Mouse (Mus musculus): Measurements from ENCODE around the gene Olfr178. TPM values are rescaled to one million over a fixed set of nuclear protein-coding genes. Genes with fewer than 3 reads are reported as not detected.

Gene Olfr178
- polyA plus RNA-seq, 1 experiment from 2014 or later = not detected

Other genes starting within 250 kb of the Olfr178 start
- 20.6 and 22.0 TPM in 2 replicates for gene Cpox, start 221.8 kb downstream of the Olfr178 start, polyA plus RNA-seq (2014; fragmentation: Nextera tagmentation; extraction: Ambion mirVana)
- not detected in 2 replicates for gene Gpr15, start 173.0 kb downstream of the Olfr178 start, polyA plus RNA-seq (2014; fragmentation: Nextera tagmentation; extraction: Ambion mirVana)
- gene Cldnd1, start 164.2 kb downstream of the Olfr178 start, polyA plus RNA-seq (2014; fragmentation: Nextera tagmentation; extraction: Ambion mirVana) = 115 and 116 TPM in 2 replicates
- gene Olfr172, start 128.9 kb downstream of the Olfr178 start, polyA plus RNA-seq (2014; fragmentation: Nextera tagmentation; extraction: Ambion mirVana) = not detected in 2 replicates
- not detected in 2 replicates for gene Olfr173, start 91.8 kb downstream of the Olfr178 start, polyA plus RNA-seq (2014; fragmentation: Nextera tagmentation; extraction: Ambion mirVana)
- gene Olfr175-ps1, start 65.3 kb downstream of the Olfr178 start, polyA plus RNA-seq (2014; fragmentation: Nextera tagmentation; extraction: Ambion mirVana) = not detected in 2 replicates
- gene Olfr177, start 17.3 kb downstream of the Olfr178 start, polyA plus RNA-seq (2014; fragmentation: Nextera tagmentation; extraction: Ambion mirVana) = not detected in 2 replicates
- gene Olfr181, start 36.7 kb upstream of the Olfr178 start, polyA plus RNA-seq (2014; fragmentation: Nextera tagmentation; extraction: Ambion mirVana) = not detected in 2 replicates
- gene Olfr180, start 37.3 kb upstream of the Olfr178 start, polyA plus RNA-seq (2014; fragmentation: Nextera tagmentation; extraction: Ambion mirVana) = not detected in 2 replicates
- gene Olfr183, start 103.3 kb upstream of the Olfr178 start, polyA plus RNA-seq (2014; fragmentation: Nextera tagmentation; extraction: Ambion mirVana) = not detected in 2 replicates
- not detected in 2 replicates for gene Olfr186, start 138.2 kb upstream of the Olfr178 start, polyA plus RNA-seq (2014; fragmentation: Nextera tagmentation; extraction: Ambion mirVana)
- not detected in 2 replicates for gene Olfr187, start 147.7 kb upstream of the Olfr178 start, polyA plus RNA-seq (2014; fragmentation: Nextera tagmentation; extraction: Ambion mirVana)
- not detected in 2 replicates for gene Olfr190, start 185.9 kb upstream of the Olfr178 start, polyA plus RNA-seq (2014; fragmentation: Nextera tagmentation; extraction: Ambion mirVana)
- gene Olfr191, start 197.8 kb upstream of the Olfr178 start, polyA plus RNA-seq (2014; fragmentation: Nextera tagmentation; extraction: Ambion mirVana) = not detected in 2 replicates
- not detected in 2 replicates for gene Olfr193, start 219.8 kb upstream of the Olfr178 start, polyA plus RNA-seq (2014; fragmentation: Nextera tagmentation; extraction: Ambion mirVana)
- not detected in 2 replicates for gene Olfr194, start 229.0 kb upstream of the Olfr178 start, polyA plus RNA-seq (2014; fragmentation: Nextera tagmentation; extraction: Ambion mirVana)

Data from forebrain, embryonic 11.5 days (tissue).